Mouse (Mus musculus): ENCODE results near the gene Crybg2.

DNA sequence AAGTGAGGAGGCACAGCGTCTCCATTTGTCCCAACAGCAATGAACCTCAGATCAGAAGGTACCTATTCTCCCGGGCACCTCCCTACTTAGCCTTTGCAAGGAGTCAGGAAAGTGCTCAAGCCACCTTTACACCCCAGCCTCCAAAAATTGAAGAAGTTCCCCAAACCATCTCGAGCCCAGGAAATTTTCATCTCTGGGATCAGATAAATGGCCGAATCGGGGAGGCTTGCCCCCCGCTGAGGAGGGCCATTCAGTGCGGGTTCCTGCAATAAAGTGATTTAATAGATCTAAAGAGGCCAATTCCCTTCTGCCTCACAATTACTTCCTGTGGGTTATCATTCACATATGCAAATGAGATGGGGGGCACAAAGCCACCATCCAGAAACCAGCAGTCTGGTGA, 44.4 kb upstream of the Crybg2 start:
- TF ChIP-seq TAL1 (IDR thresholded peaks at IDR 0.05; ENCODE audit: low read length) (no peak), GATA1 (IDR thresholded peaks at IDR 0.05; ENCODE audit: low read length) (no peak)
